Mouse (Mus musculus) embryo, embryonic 9.5 days (tissue): ENCODE measurements around the gene Phlda3.

Experiments used
- DNase-seq: peaks from one replicate; pipeline ENCODE4 v3.0.0-alpha.2; 2017; ENCODE audit errors: extremely low spot score

Gene Phlda3

GRCm38 (mm10) chr1:135759685-135760084 lies 6.2 kb upstream of the Phlda3 start:
- DNase-seq, result no peak

DNA sequence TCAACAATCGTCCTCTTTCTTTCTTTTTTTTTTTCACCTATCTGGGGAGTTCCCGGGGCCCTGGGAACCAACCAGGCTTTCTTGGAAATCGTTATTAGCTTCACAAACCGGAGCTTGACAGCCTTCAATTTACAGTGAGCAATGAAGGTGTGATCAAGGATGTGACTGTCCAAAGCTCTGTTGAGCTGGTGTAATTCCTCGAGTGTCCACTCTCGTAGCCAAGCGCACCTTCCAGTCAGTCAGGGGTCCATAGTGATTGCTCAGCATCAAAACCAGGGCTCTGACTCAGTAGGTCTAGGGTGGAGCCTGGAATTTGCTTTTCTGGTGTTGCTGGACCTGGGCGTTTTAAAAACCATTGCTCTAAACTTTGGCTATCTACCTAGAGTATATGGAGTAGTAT lies 5.7 kb upstream of the Phlda3 start:
- DNase-seq, result no peak

DNA sequence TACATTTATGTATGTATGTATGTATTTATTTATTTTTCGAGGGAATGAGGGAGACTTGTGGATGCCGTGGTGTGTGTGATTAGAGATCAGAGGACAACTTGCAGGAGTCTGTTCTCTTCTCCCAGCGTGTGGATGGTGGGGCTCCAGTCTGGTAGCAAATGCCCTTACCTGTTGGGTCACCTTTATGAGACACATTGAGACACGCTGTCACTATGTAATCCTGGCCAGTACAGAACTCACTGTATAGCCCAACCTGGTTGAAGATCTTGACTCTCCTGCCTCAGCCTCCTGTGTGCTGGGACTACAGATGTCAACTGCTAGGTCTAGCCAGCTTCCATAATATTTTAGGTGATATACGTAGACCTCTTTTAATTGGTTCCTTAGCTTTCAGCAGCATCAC lies 4.2 kb upstream of the Phlda3 start:
- DNase-seq, result no peak

GRCm38 (mm10) chr1:135763503-135764205 lies 2.3 kb upstream of the Phlda3 start:
- peak; percentile 25 for DNase-seq

DNA sequence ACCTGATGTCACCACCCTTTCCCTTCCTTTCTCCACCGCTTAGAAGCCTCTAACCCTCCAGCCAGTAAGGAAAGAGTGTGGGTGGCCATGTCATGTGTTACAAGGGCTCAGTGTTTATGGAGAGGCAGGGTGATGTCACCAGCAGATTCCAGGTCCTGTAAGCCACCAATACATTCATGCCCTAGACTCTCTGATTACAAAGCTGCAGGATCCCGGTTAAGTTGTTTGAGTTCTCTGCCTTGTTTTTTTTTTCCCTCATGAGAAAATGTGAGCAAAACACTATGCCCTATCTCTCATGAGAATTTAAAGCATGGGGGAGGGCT lies 1.8 kb upstream of the Phlda3 start:
- DNase-seq, result no peak

- no peak for DNase-seq
Measured at GRCm38 (mm10) chr1:135766592-135767306, 830 bp downstream of the Phlda3 start.

DNA sequence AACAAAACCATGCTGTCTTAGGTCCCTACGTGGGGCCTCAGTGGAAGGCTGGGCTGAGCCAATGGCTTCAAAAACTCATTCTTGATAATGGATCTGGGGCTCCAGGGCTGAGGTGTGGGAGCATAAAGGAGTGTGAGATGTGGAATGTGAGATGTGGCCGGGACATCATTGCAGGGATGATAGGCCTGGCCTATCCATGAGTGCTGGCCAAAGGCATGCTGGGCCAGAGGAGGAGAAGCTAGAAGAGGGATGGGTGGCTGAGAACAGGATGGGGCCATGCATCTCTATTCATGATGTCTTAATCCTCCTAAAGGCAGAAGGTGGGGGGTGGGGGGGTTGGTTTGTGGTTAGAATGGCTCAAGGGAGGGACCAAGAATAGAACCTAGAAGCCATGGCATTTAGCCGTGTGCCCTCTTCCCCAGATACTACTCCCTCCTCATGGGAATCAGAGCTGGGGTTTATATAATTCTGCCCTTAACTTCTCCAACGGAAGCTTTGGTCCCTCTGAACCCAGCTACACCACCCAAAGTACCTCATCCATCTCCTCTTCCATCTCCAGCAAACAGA lies 1.5 kb downstream of the Phlda3 start:
- DNase-seq, result no peak

GRCm38 (mm10) chr1:135768400-135768799 lies 2.5 kb downstream of the Phlda3 start:
- DNase-seq, result no peak

GRCm38 (mm10) chr1:135770237-135770636 lies 4.3 kb downstream of the Phlda3 start:
- no peak for DNase-seq

DNA sequence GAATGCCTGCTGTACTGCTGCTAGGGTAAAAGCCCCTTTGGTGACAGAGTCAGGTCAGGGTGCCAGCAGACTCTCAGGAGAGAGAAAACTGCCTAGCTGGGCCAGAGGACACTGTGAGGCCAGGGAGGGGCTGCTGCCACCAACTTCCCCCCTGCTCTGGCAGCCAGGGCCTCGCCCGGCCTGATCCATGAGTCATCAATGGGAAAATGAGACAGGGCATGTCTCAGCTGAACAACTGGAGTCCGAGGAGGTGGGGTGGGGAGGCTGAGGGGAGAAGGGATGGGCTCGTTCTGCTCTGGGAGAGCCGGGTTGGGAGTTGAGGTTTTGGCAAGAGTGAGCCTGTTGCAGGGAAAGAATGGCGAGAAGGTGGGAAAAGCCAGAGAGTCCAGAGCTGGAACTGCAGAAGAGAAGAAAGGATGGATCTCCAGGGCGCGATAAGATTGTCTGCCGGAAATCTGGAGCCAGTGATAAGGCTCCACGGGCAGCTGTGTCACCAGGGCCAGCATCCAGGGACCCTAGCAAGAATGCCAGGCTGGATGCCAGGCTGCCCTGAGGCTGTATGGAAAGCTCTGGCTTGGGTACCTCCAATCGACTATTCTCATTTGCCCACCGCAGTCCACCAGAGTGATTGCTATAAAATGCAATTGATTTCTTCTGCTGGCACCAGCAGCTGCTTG lies 5.1 kb downstream of the Phlda3 start:
- no peak for DNase-seq

DNA sequence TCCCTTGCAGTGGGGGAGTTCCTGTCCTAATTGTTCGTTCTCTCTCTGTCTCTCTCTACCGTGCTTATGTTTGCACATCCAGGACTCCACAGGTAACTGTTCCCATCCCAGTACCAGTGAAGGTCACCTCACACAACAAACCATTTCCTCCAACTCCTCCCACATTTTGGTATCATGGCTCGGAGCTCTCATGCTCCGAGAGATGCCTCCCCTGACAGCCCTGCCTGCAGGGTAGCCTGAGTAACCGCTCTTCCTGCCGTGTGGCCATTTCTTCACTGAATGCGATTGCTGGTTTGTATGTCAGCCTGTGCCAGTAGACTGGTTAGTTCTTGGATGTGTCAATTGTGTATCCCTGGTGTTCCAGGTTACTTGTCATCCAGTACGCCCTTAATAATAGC lies 5.7 kb downstream of the Phlda3 start:
- no peak for DNase-seq

DNA sequence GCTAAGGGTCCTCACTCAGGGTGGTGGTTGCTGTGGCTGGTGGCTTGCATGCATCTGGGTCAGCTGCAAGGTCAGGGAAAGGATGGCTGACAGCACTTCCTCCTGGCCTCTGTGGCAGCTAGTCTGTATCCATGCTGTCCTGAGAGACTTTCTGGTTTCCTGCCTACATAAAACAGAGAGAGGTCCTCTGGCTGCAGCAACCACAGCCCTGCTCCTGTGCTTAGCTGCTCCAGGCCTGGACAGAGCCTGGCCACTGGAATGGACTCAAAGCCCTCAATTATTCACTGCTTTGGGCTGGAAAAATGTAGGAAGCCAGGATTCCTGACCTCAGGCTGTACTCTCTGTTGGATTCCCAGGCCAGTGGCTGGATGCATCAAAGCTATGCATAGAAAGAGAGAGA lies 10.7 kb downstream of the Phlda3 start:
- DNase-seq, result no peak

- no peak for DNase-seq
Measured at GRCm38 (mm10) chr1:135777046-135777445, 11.1 kb downstream of the Phlda3 start.

GRCm38 (mm10) chr1:135778780-135779535 lies 13.0 kb downstream of the Phlda3 start, which contains the start of gene Tnni1:
Gene Tnni1 (plus strand): TSS chr1:135779434.
- DNase-seq, result no peak

DNA sequence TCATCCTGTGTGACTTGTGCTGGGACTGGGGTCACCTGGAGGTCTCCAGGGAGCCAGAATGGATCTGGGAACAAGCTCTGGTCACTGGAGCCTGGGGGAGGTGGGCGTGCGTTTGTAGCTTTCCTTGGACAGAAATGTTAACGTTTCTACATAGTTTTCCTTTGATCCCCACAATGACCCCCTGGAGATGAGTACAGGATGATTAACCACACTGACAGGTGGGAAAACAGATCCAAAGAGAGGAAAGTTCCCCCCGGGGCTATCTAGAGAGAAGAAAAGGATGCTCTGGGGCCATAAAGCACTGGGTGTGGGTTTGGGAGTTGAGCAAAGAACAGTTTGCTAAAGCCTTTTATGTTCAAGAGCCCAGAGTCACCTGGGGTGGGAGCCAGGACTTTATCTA lies 14.7 kb downstream of the Phlda3 start:
- DNase-seq, result no peak

- DNase-seq, result peak; percentile 77
Measured at GRCm38 (mm10) chr1:135781220-135781619, 15.3 kb downstream of the Phlda3 start.

GRCm38 (mm10) chr1:135782816-135783215 lies 16.9 kb downstream of the Phlda3 start:
- no peak for DNase-seq

DNA sequence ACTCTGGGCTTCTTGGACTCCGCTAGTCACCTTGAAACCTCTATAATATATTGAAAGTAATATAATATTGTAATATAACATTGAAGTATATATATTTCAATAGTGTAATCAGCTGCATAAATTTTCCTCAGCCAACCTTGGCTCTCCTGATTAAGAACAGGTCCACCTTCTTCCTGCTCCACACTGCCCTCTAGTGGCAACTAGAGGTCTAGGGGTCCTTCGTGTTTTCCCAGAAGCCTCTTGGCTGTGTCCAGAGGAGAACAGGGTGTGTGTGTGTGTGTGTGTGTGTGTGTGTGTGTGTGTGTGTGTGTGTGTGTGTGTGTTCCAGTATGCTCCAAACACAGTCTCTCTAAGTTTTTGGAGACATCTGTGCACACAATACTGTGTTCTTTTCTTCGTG lies 21.9 kb downstream of the Phlda3 start:
- DNase-seq, result peak; percentile 79

DNA sequence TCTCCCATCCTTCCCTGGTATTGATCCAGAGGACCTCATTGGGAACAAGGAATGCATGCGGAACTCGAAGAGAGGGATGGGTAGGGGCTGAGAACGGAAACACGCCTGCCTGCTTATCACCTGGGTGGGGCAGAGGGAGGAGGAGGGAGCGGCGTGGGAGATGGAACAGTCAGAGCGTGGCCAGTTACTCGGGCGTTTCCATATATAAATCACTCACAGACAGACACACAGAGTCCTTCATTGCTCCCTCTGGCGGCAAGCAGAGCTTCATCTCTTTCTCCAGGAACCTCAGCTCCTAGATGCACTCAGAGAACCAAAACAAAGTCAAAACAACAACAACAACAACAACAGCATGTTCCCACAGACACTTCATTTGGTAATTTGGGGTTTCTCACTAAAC lies 22.8 kb downstream of the Phlda3 start:
- no peak for DNase-seq

GRCm38 (mm10) chr1:135789815-135790214 lies 23.9 kb downstream of the Phlda3 start:
- DNase-seq, result peak; percentile 82

DNA sequence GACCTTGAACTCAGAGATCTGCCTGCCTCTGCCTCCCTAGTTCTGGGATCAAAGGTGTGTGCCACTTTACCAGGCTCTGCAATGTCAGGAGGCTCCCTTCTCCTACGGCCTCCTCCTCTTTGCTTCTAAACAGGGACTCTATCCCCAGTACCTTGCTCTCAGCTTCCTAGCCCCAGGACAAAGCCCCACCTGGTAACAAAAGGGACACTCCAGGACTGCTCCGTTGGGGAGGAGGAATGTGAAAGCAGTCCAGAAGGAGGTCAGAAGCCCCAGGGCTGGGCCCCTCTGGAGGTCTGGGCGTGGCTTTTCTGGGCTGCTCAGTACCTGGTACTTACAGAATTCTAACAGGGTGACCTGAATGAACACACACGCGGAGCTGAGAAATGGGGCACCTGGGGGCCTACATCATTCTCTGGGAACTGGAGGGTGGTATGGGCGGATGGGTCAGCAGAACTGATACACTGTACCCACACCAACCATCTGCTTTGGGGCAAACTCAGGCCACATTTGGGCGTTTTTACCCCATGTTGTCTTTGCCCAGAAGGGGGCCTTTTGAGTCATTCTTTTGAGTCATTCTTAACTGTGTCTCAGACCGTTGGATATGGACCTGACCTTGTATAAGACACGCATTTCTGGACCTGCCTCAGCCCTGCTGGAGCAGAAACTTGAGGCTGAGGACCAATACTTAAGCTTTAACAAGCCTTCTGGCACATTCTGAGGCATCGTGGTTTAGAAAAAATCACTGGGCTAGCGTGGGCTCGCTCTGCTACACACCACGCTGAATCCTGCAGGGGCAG lies 26.4 kb downstream of the Phlda3 start:
- DNase-seq, result no peak
